Mouse (Mus musculus) neural tube, embryonic 14.5 days (tissue): ENCODE data around the gene Zap70. TPM values are rescaled to one million over a fixed set of nuclear protein-coding genes. Genes with fewer than 3 reads are reported as not detected.

Experiments
- polyA plus RNA-seq: library from polyadenylated mRNA; unstranded; fragments of >200 nt; fragmentation: Nextera tagmentation; extraction: Ambion mirVana; gene quantifications from 2 replicates; pipeline ENCODE4 v1.2.1, GENCODE M21; 2014

Zap70 gene
- polyA plus RNA-seq, 1 experiment from 2014 or later: 1.5 TPM

Other genes starting within 250 kb of the Zap70 start
- gene Cnnm3, start 249.9 kb upstream of the Zap70 start, polyA plus RNA-seq: 5.4 and 9.4 TPM in 2 replicates
- 13.0 and 14.9 TPM in 2 replicates for gene Ankrd23, start 224.9 kb upstream of the Zap70 start, polyA plus RNA-seq
- gene Gm42417, start 222.4 kb upstream of the Zap70 start, polyA plus RNA-seq: 0.32 and 0.62 TPM in 2 replicates
- gene Ankrd39, start 214.4 kb upstream of the Zap70 start, polyA plus RNA-seq: 26.6 and 34.5 TPM in 2 replicates
- gene Sema4c, start 203.4 kb upstream of the Zap70 start, polyA plus RNA-seq: 4.0 and 5.2 TPM in 2 replicates
- gene Fam178b, start 78.6 kb upstream of the Zap70 start, polyA plus RNA-seq: not detected in 2 replicates
- 700 and 834 TPM in 2 replicates for gene Cox5b, start 70.3 kb upstream of the Zap70 start, polyA plus RNA-seq
- gene 4933424G06Rik, start 51.6 kb upstream of the Zap70 start, polyA plus RNA-seq: 0.40 and 0.92 TPM in 2 replicates
- gene Actr1b, start 47.4 kb upstream of the Zap70 start, polyA plus RNA-seq: 103 and 117 TPM in 2 replicates
- gene Tmem131, start 181.9 kb downstream of the Zap70 start, polyA plus RNA-seq: 21.8 and 22.1 TPM in 2 replicates